Mouse (Mus musculus) lung, embryonic 14.5 days (tissue): ENCODE results near the gene Cited2. TPM values are rescaled to one million over a fixed set of nuclear protein-coding genes. Genes with fewer than 3 reads are reported as not detected.

ENCODE experiments used
- ATAC-seq: fragments of 200-750 bp; cut with Nextera tagmentation; 2 replicates; pipeline ENCODE4 v1.8.0; 2017; ENCODE audit warnings: mild to moderate bottlenecking, moderate TSS enrichment, moderate library complexity; ENCODE audit not compliant: insufficient read depth
- DNase-seq: peaks from one replicate; pipeline ENCODE4 v3.0.0-alpha.2; 2015
- H3K27ac ChIP-seq: fragments of 300-500 bp; sonication (generic); 2 replicates; pipeline ENCODE4 v1.5.1; 2014; ENCODE audit warnings: low read depth, mild to moderate bottlenecking, moderate library complexity
- H3K27me3 ChIP-seq: fragments of 300-500 bp; sonication (generic); 2 replicates; pipeline ENCODE4 v1.6.1; 2014; ENCODE audit warnings: low read length, control low read depth; ENCODE audit not compliant: insufficient read depth
- H3K36me3 ChIP-seq: fragments of 300-500 bp; sonication (generic); 2 replicates; pipeline ENCODE4 v1.6.1; 2014; ENCODE audit warnings: control low read depth; ENCODE audit not compliant: insufficient read depth
- H3K4me1 ChIP-seq: fragments of 300-500 bp; sonication (generic); 2 replicates; pipeline ENCODE4 v1.6.1; 2014; ENCODE audit warnings: antibody characterized with exemption, control low read depth; ENCODE audit not compliant: insufficient read depth
- H3K4me2 ChIP-seq: fragments of 300-500 bp; sonication (generic); 2 replicates; pipeline ENCODE4 v1.6.1; 2014; ENCODE audit warnings: mild to moderate bottlenecking
- H3K4me3 ChIP-seq: fragments of 300-500 bp; sonication (generic); 2 replicates; pipeline ENCODE4 v1.5.1; 2014; ENCODE audit warnings: low read depth, low read length
- H3K9ac ChIP-seq: fragments of 300-500 bp; sonication (generic); 2 replicates; pipeline ENCODE4 v1.6.1; 2014
- H3K9me3 ChIP-seq: fragments of 300-500 bp; sonication (generic); 2 replicates; pipeline ENCODE4 v1.6.1; 2016; ENCODE audit warnings: low read depth, low read length, control low read depth
- CTCF ChIP-seq: IDR thresholded peaks from 2 replicates; pipeline ENCODE4 v1.5.1; 2016; ENCODE audit warnings: antibody characterized with exemption, low read depth
- WGBS: fragments of 180-500 bp; shearing (Covaris S2); extraction: QIAGEN DNeasy Blood & Tissue Kit; methylation state at CpG from one replicate; pipeline ENCODE4 v1.1.7; 2014; 5-methylcytosine and 5-hydroxymethylcytosine counted together
- polyA plus RNA-seq: library from polyadenylated mRNA; unstranded; fragments of >200 nt; fragmentation: Nextera tagmentation; extraction: Ambion mirVana; gene quantifications from 2 replicates; pipeline ENCODE4 v1.2.1, GENCODE M21; 2014

The Cited2 gene
- polyA plus RNA-seq, 1 experiment from 2014 or later, result 37.1 TPM

- H3K36me3 ChIP-seq, result no peaks in the 10 kb centered on the region
- no peak overlapping the region for H3K4me2 ChIP-seq
- no peak for ATAC-seq
- TF ChIP-seq CTCF, result no peak
- 15% methylated on average over 4 of the region's 4 CpGs for WGBS
- H3K9me3 ChIP-seq, result no peaks in the 10 kb centered on the region
- DNase-seq, result no peak
- no peak overlapping the region for H3K4me3 ChIP-seq
- H3K9ac ChIP-seq, result no peak overlapping the region
- H3K27ac ChIP-seq, result no peak overlapping the region
- H3K27me3 ChIP-seq, result no peaks in the 10 kb centered on the region
- peaks cover 3% of the 10 kb centered on the region; the same call in 1 of the 2 replicates for H3K4me1 ChIP-seq
These were observed 5.7 kb downstream of the Cited2 start for GRCm38 (mm10) chr10:17728711-17729110.

- no peaks in the 10 kb centered on the region for H3K9me3 ChIP-seq
- no peak overlapping the region for H3K27ac ChIP-seq
- 17% methylated on average over 6 of the region's 6 CpGs for WGBS
- no peaks in the 10 kb centered on the region for H3K36me3 ChIP-seq
- no peaks in the 10 kb centered on the region for H3K27me3 ChIP-seq
- no peak overlapping the region for H3K9ac ChIP-seq
- TF ChIP-seq CTCF, result no peak
- DNase-seq (no peak), ATAC-seq (no peak)
- H3K4me2 ChIP-seq, result no peak overlapping the region
- H3K4me1 ChIP-seq, result peaks cover 3% of the 10 kb centered on the region; the same call in 1 of the 2 replicates
- no peak overlapping the region for H3K4me3 ChIP-seq
These were observed 6.5 kb downstream of the Cited2 start for GRCm38 (mm10) chr10:17729476-17729875.

GRCm38 (mm10) chr10:17733057-17733456 is 10.0 kb downstream of the Cited2 start:
- Histone ChIP-seq H3K9ac (no peak overlapping the region), H3K36me3 (no peaks in the 10 kb centered on the region), H3K27ac (no peak overlapping the region), H3K4me3 (no peak overlapping the region), H3K27me3 (no peaks in the 10 kb centered on the region), H3K9me3 (no peaks in the 10 kb centered on the region), H3K4me2 (no peak overlapping the region), H3K4me1 (no peaks in the 10 kb centered on the region)
- ATAC-seq (no peak; the same call in 1 of the 2 replicates), DNase-seq (peak; percentile 93)
- peak; percentile 92 for TF ChIP-seq CTCF
- 22% methylated on average over 4 of the region's 4 CpGs for WGBS

- DNase-seq, result no peak
- Histone ChIP-seq H3K27me3 (no peaks in the 10 kb centered on the region), H3K36me3 (no peaks in the 10 kb centered on the region), H3K9me3 (no peaks in the 10 kb centered on the region), H3K4me1 (no peaks in the 10 kb centered on the region), H3K4me2 (no peak overlapping the region), H3K4me3 (no peak overlapping the region), H3K27ac (no peak overlapping the region), H3K9ac (no peak overlapping the region)
- 88% methylated on average over 2 of the region's 2 CpGs for WGBS
- TF ChIP-seq CTCF, result no peak
- no peak for ATAC-seq
These were observed 19.6 kb downstream of the Cited2 start for GRCm38 (mm10) chr10:17742581-17742980.

GRCm38 (mm10) chr10:17752478-17752877 is 29.5 kb downstream of the Cited2 start:
- ATAC-seq, result no peak
- DNase-seq, result no peak
- H3K27me3 ChIP-seq, result no peaks in the 10 kb centered on the region
- H3K4me3 ChIP-seq, result no peak overlapping the region
- H3K4me1 ChIP-seq, result no peaks in the 10 kb centered on the region
- no peak overlapping the region for H3K4me2 ChIP-seq
- no peak overlapping the region for H3K27ac ChIP-seq
- H3K9me3 ChIP-seq, result no peaks in the 10 kb centered on the region
- TF ChIP-seq CTCF, result no peak
- WGBS, result 79% methylated on average over 5 of the region's 5 CpGs
- H3K36me3 ChIP-seq, result no peaks in the 10 kb centered on the region
- no peak overlapping the region for H3K9ac ChIP-seq

- H3K9ac ChIP-seq, result no peak overlapping the region
- 76% methylated on average over 3 of the region's 3 CpGs for WGBS
- ATAC-seq (no peak), DNase-seq (no peak)
- H3K27me3 ChIP-seq, result no peaks in the 10 kb centered on the region
- no peak overlapping the region for H3K27ac ChIP-seq
- no peaks in the 10 kb centered on the region for H3K9me3 ChIP-seq
- no peak overlapping the region for H3K4me3 ChIP-seq
- no peak for TF ChIP-seq CTCF
- H3K4me2 ChIP-seq, result no peak overlapping the region
- no peaks in the 10 kb centered on the region for H3K36me3 ChIP-seq
- H3K4me1 ChIP-seq, result no peaks in the 10 kb centered on the region
These were observed 36.8 kb downstream of the Cited2 start for GRCm38 (mm10) chr10:17759772-17760171.

GRCm38 (mm10) chr10:17760750-17761613 is 38.0 kb downstream of the Cited2 start:
- Histone ChIP-seq H3K9ac (no peak overlapping the region), H3K4me2 (no peak overlapping the region), H3K9me3 (no peaks in the 10 kb centered on the region), H3K36me3 (no peaks in the 10 kb centered on the region), H3K27ac (no peak overlapping the region), H3K4me1 (no peaks in the 10 kb centered on the region), H3K27me3 (no peaks in the 10 kb centered on the region), H3K4me3 (no peak overlapping the region)
- TF ChIP-seq CTCF, result peak; percentile 34
- ATAC-seq, result no peak
- peak; percentile 10 for DNase-seq
- 46% methylated on average over 9 of the region's 9 CpGs for WGBS
